Comparison of ENCODE assay signal across 21 mouse cellular contexts in the genomic region with DNA sequence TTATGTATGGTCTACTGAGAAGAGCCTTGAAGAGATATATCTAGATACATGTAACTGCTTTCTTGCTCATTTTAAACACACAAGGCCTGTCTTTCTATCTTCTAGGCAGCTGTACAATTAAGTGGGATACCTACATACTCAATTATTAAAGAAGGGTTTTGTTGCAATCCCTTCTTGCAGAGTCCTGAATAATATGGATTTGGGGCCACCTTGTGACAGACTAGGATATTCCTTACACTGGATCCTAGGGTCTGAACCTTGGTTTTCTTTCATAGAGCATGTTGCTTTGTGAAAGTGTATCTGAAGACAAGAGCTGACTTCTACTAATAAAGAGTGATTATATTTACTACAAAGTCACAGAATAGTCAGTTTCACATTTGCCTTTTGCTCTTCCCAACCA. TPM values are rescaled to one million over a fixed set of nuclear protein-coding genes. Genes with fewer than 3 reads are reported as not detected.
DNase-seq lines count a peak whose midpoint lies in the region; ATAC-seq and TF ChIP-seq lines count a peak whose summit lies in the region.
"Had no signal": no experiment of that assay in that cellular context is flagged by ENCODE, and none has a peak within 500 bp of the region (broad histone marks: within the 10 kb centered on the region; RNA-seq: fewer than 3 reads in every experiment).

No protein-coding gene starts in this region.

- H3K27me3 ChIP-seq in midbrain, embryonic 14.5 days (ENCODE audit: control insufficient read depth, insufficient read depth, low read length), result no peaks in the 10 kb centered on the region
- no peaks in the 10 kb centered on the region for H3K27me3 ChIP-seq in midbrain, embryonic 16.5 days (ENCODE audit: control insufficient read depth, insufficient read depth, low read depth, low read length)
- H3K27me3 ChIP-seq: forebrain, embryonic 12.5 days; hindbrain, embryonic 13.5 days had no signal

- H3K4me3 ChIP-seq in gastrocnemius, adult 2 months, result no peak overlapping the region
- H3K4me3 ChIP-seq in layer of hippocampus, adult 2 months, result no peak overlapping the region
- no peak overlapping the region for H3K4me3 ChIP-seq in midbrain, embryonic 14.5 days (replicated peaks; ENCODE audit: low read depth, low read length)
- no peak overlapping the region for H3K4me3 ChIP-seq in midbrain, embryonic 16.5 days (ENCODE audit: low read depth, low read length)
- H3K4me3 ChIP-seq: forebrain, embryonic 12.5 days; hindbrain, embryonic 13.5 days; midbrain, embryonic 10.5 days; myocyte had no signal

- no peaks in the 10 kb centered on the region for H3K9me3 ChIP-seq in midbrain, embryonic 14.5 days (ENCODE audit: control insufficient read depth, low read length)
- no peaks in the 10 kb centered on the region for H3K9me3 ChIP-seq in midbrain, embryonic 16.5 days (replicated peaks; ENCODE audit: control insufficient read depth, low read length, poor library complexity, severe bottlenecking)
- H3K9me3 ChIP-seq: forebrain, embryonic 12.5 days; hindbrain, embryonic 13.5 days; midbrain, embryonic 10.5 days had no signal

- ATAC-seq in midbrain, embryonic 14.5 days (ENCODE audit: low FRiP score, low TSS enrichment), result no peak
- no peak for ATAC-seq in midbrain, embryonic 16.5 days
- no peak for ATAC-seq in inflammation-experienced regulatory T-cells, adult 6 months

- no peak overlapping the region for H3K27ac ChIP-seq in gastrocnemius, adult 2 months
- H3K27ac ChIP-seq in layer of hippocampus, adult 2 months, result no peak overlapping the region
- H3K27ac ChIP-seq in midbrain, embryonic 14.5 days (replicated peaks; ENCODE audit: low read depth, low read length), result no peak overlapping the region
- H3K27ac ChIP-seq in midbrain, embryonic 16.5 days (ENCODE audit: low read length), result no peak overlapping the region
- H3K27ac ChIP-seq: forebrain, embryonic 12.5 days; hindbrain, embryonic 13.5 days; midbrain, embryonic 10.5 days had no signal

- no peaks in the 10 kb centered on the region for H3K4me1 ChIP-seq in midbrain, embryonic 14.5 days (ENCODE audit: control insufficient read depth, insufficient read depth, low read length)
- no peaks in the 10 kb centered on the region for H3K4me1 ChIP-seq in midbrain, embryonic 16.5 days (ENCODE audit: control insufficient read depth, insufficient read depth, low read length)
- H3K4me1 ChIP-seq: forebrain, embryonic 12.5 days; hindbrain, embryonic 13.5 days; midbrain, embryonic 10.5 days had no signal

- intact Hi-C loops in gastrocnemius, adult 2 months (cut with DNase I), result no loop called here

- no peak overlapping the region for H3K9ac ChIP-seq in midbrain, embryonic 14.5 days (replicated peaks; ENCODE audit: low read length)
- no peak overlapping the region for H3K9ac ChIP-seq in midbrain, embryonic 16.5 days (ENCODE audit: low read depth, low read length)
- H3K9ac ChIP-seq: forebrain, embryonic 12.5 days; hindbrain, embryonic 13.5 days had no signal

- peak; percentile 43 for TF ChIP-seq CTCF in gastrocnemius, adult 2 months (IDR thresholded peaks at IDR 0.05)
- TF ChIP-seq CTCF in layer of hippocampus, adult 2 months (conservative IDR thresholded peaks at IDR 0.05), result peak; percentile 64

- H3K36me3 ChIP-seq in midbrain, embryonic 14.5 days (ENCODE audit: control insufficient read depth, insufficient read depth, low read length), result no peaks in the 10 kb centered on the region
- H3K36me3 ChIP-seq in midbrain, embryonic 16.5 days (ENCODE audit: control insufficient read depth, insufficient read depth, low read length), result no peaks in the 10 kb centered on the region
- H3K36me3 ChIP-seq: forebrain, embryonic 12.5 days; hindbrain, embryonic 13.5 days; midbrain, embryonic 10.5 days had no signal

- no peak for DNase-seq in gastrocnemius, adult 2 months
- DNase-seq in gastrocnemius, adult 8-10 months (ENCODE audit: low spot score in 2 of 2), result no peak
- no peak for DNase-seq in layer of hippocampus, adult 2 months (ENCODE audit: low spot score in 2 of 2)
- no peak for DNase-seq in layer of hippocampus, postnatal 36 days
- DNase-seq in midbrain, embryonic 14.5 days, result peak; percentile 4
- DNase-seq: cerebellum, adult 9-11 months; kidney, adult 11 months; lung, postnatal 4 days; right cerebral cortex, postnatal 4 days; thymus, postnatal 25 days had no signal

- H3K4me2 ChIP-seq in midbrain, embryonic 14.5 days (ENCODE audit: low read length), result no peak overlapping the region
- H3K4me2 ChIP-seq in midbrain, embryonic 16.5 days (ENCODE audit: low read length), result no peak overlapping the region
- H3K4me2 ChIP-seq: forebrain, embryonic 12.5 days; hindbrain, embryonic 13.5 days had no signal

RNA-seq across cellular contexts. Expression of gene Cxcl1, which starts 24.3 kb away (rescaled TPM):
- total RNA-seq in gastrocnemius, adult 2 months (2021), result under 1 TPM in 1 of 2 experiments, not detected in 1; 0.26 TPM
- not detected for total RNA-seq in gastrocnemius, adult 8-10 months (2022)
- total RNA-seq in layer of hippocampus, adult 2 months (2021), result not detected
- total RNA-seq in layer of hippocampus, postnatal 36 days (2021), result under 1 TPM; 0.37 to 0.68 TPM
- polyA plus RNA-seq in midbrain, embryonic 14.5 days (2014; fragmentation: Nextera tagmentation; extraction: Ambion mirVana), result not detected in 2 replicates
- polyA plus RNA-seq in midbrain, embryonic 16.5 days (2015; fragmentation: Nextera tagmentation; extraction: Ambion mirVana), result 0.15 TPM in 1 of 2 replicates, not detected in the other
- not detected for polyA plus RNA-seq in inflammation-experienced regulatory T-cells, adult 6 months (2017; shearing (Covaris generic))
- total RNA-seq: neutrophil, adult 5-6 weeks had no signal
- polyA plus RNA-seq: forebrain, embryonic 12.5 days; hindbrain, embryonic 13.5 days; midbrain, embryonic 10.5 days had no signal

RNA-seq across cellular contexts. Expression of gene Cxcl2, which starts 36.9 kb away (rescaled TPM):
- not detected for total RNA-seq in gastrocnemius, adult 2 months (2021)
- total RNA-seq in gastrocnemius, adult 8-10 months (2022), result not detected
- total RNA-seq in layer of hippocampus, adult 2 months (2021), result not detected
- total RNA-seq in layer of hippocampus, postnatal 36 days (2021), result not detected
- not detected in 2 replicates for polyA plus RNA-seq in midbrain, embryonic 14.5 days (2014; fragmentation: Nextera tagmentation; extraction: Ambion mirVana)
- polyA plus RNA-seq in midbrain, embryonic 16.5 days (2015; fragmentation: Nextera tagmentation; extraction: Ambion mirVana), result 0.11 TPM in 1 of 2 replicates, not detected in the other
- polyA plus RNA-seq in inflammation-experienced regulatory T-cells, adult 6 months (2017; shearing (Covaris generic)), result under 1 TPM in 1 of 3 experiments, not detected in 2; 0.92 TPM
- total RNA-seq: layer of hippocampus, postnatal 10 days; left cerebral cortex, postnatal 14 days had no signal
- polyA plus RNA-seq: C2C12; forebrain, embryonic 12.5 days; hindbrain, embryonic 13.5 days; midbrain, embryonic 10.5 days; myocyte; testis, adult 2 months had no signal
